ENCODE assay signal across 8 mouse cellular contexts in genomic region chr2:179877551-179878215, GRCm38 (mm10).
DNase-seq lines count a peak whose midpoint lies in the region; ATAC-seq and TF ChIP-seq lines count a peak whose summit lies in the region.
"Had no signal": no experiment of that assay in that cellular context is flagged by ENCODE, and none has a peak within 500 bp of the region (broad histone marks: within the 10 kb centered on the region; RNA-seq: fewer than 3 reads in every experiment).

No protein-coding gene starts in this region.

- no peaks in the 10 kb centered on the region for H3K79me2 ChIP-seq in CH12.LX (replicated peaks; ENCODE audit: control insufficient read depth, extremely low read depth, insufficient read depth, poor library complexity, severe bottlenecking)

- no peak for TF ChIP-seq EP300 in CH12.LX (IDR thresholded peaks at IDR 0.05; ENCODE audit: low read length)

- DNase-seq in kidney, adult 2 months: peak; percentile 26
- DNase-seq in CH12.LX (ENCODE audit: extremely low read depth) (peak; percentile 39), WW6 (ENCODE audit: low read depth, low spot score) (peak; percentile 14)
- DNase-seq in embryo, embryonic 10 days (ENCODE audit: low spot score): peak; percentile 43
- DNase-seq in left cerebral cortex, adult 2 months (ENCODE audit: extremely low spot score in 1 of 2, low spot score in 2 of 2): peak; percentile 54 to 69

- H3K27ac ChIP-seq in kidney, adult 2 months (ENCODE audit: insufficient read depth, low read depth, low read length): no peak overlapping the region
- no peak overlapping the region for H3K27ac ChIP-seq in kidney, embryonic 16.5 days (ENCODE audit: low read length)
- H3K27ac ChIP-seq in CH12.LX (ENCODE audit: insufficient read depth, low read depth): no peak overlapping the region
- no peak overlapping the region for H3K27ac ChIP-seq in left cerebral cortex, adult 2 months
- H3K27ac ChIP-seq in small intestine, adult 2 months (ENCODE audit: insufficient read depth, low read depth, low read length): no peak overlapping the region

- WGBS in kidney, adult 2 months: 65% methylated on average over 9 of the region's 9 CpGs
- WGBS in kidney, embryonic 16.5 days: 77% methylated on average over 9 of the region's 9 CpGs
- WGBS in small intestine, adult 2 months: 63% methylated on average over 9 of the region's 9 CpGs

- H3K9ac ChIP-seq in kidney, embryonic 16.5 days (replicated peaks; ENCODE audit: low read length): no peak overlapping the region
- H3K9ac ChIP-seq in CH12.LX (ENCODE audit: insufficient read depth, low read depth): no peak overlapping the region

- no peak for TF ChIP-seq POLR2A in kidney, adult 2 months (IDR thresholded peaks at IDR 0.05; ENCODE audit: low read depth, low read length)
- TF ChIP-seq POLR2A in CH12.LX (IDR thresholded peaks at IDR 0.05; ENCODE audit: low read depth, low read length): no peak
- no peak for TF ChIP-seq POLR2A in small intestine, adult 2 months (IDR thresholded peaks at IDR 0.05; ENCODE audit: low read depth, low read length)

- ATAC-seq in kidney, embryonic 16.5 days (ENCODE audit: low FRiP score, low TSS enrichment): no peak

- no peak overlapping the region for H3K4me2 ChIP-seq in kidney, embryonic 16.5 days (replicated peaks; ENCODE audit: low read depth, low read length)
- H3K4me2 ChIP-seq in CH12.LX (ENCODE audit: insufficient read depth, low read depth, poor library complexity, severe bottlenecking): no peak overlapping the region

- H3K4me3 ChIP-seq in kidney, adult 2 months (ENCODE audit: insufficient read depth, low read depth, low read length): no peak overlapping the region
- no peak overlapping the region for H3K4me3 ChIP-seq in kidney, embryonic 16.5 days (ENCODE audit: low read length)
- no peak overlapping the region for H3K4me3 ChIP-seq in CH12.LX (replicated peaks in 1 of 3; ENCODE audit: low read depth in 2 of 3, low read length in 2 of 3, poor library complexity in 1 of 3)
- no peak overlapping the region for H3K4me3 ChIP-seq in left cerebral cortex, adult 2 months
- no peak overlapping the region for H3K4me3 ChIP-seq in small intestine, adult 2 months (ENCODE audit: low read depth, low read length)
- H3K4me3 ChIP-seq: megakaryocyte, embryonic 14.5 days had no signal

- TF ChIP-seq CTCF in kidney, adult 2 months (conservative IDR thresholded peaks at IDR 0.05; ENCODE audit: insufficient read depth, insufficient read length, low read depth, low read length): peak; percentile 59
- peak; percentile 72 to 76 for TF ChIP-seq CTCF in CH12.LX (conservative IDR thresholded peaks at IDR 0.05 in 1 of 2, IDR thresholded peaks at IDR 0.05 in 1 of 2; ENCODE audit: low read depth in 2 of 2, low read length in 2 of 2)
- peak; percentile 82 for TF ChIP-seq CTCF in left cerebral cortex, adult 2 months (IDR thresholded peaks at IDR 0.05)
- TF ChIP-seq CTCF in small intestine, adult 2 months (IDR thresholded peaks at IDR 0.05; ENCODE audit: extremely low read depth, insufficient read length, insufficient replicate concordance, low read depth, low read length): peak; percentile 53; the same call in 1 of the 2 replicates

- dilution Hi-C loops in CH12.LX (cut with MboI; ENCODE audit: extremely low pct_ligation_motif_present, extremely low pct_unique_long_range_greater_than_20kb, low sequenced_read_pairs): no loop called here

- H3K36me3 ChIP-seq in kidney, adult 2 months (ENCODE audit: control insufficient read depth, insufficient read depth, low read length): no peaks in the 10 kb centered on the region
- H3K36me3 ChIP-seq in kidney, embryonic 16.5 days (ENCODE audit: insufficient read depth, low read length): 0 out of 2 replicates have a peak, but pooled peaks cover 4% of the 10 kb centered on the region
- H3K36me3 ChIP-seq in CH12.LX (replicated peaks in 1 of 2; ENCODE audit: control insufficient read depth in 1 of 2, insufficient read depth in 1 of 2, low read length in 1 of 2): no peaks in the 10 kb centered on the region
- no peaks in the 10 kb centered on the region for H3K36me3 ChIP-seq in small intestine, adult 2 months (ENCODE audit: control insufficient read depth, insufficient read depth, low read length)

- peak; percentile 38 for TF ChIP-seq RAD21 in CH12.LX (IDR thresholded peaks at IDR 0.05; ENCODE audit: low read depth, low read length)

- H3K27me3 ChIP-seq in kidney, adult 2 months (replicated peaks; ENCODE audit: control insufficient read depth, insufficient read depth, low read length): no peaks in the 10 kb centered on the region
- no peaks in the 10 kb centered on the region for H3K27me3 ChIP-seq in kidney, embryonic 16.5 days (ENCODE audit: insufficient read depth, low read length)
- peaks cover 49% of the 10 kb centered on the region for H3K27me3 ChIP-seq in CH12.LX (replicated peaks)
- no peaks in the 10 kb centered on the region for H3K27me3 ChIP-seq in small intestine, adult 2 months (ENCODE audit: control insufficient read depth, insufficient read depth, low read length)

- no peaks in the 10 kb centered on the region for H3K4me1 ChIP-seq in kidney, adult 2 months (ENCODE audit: control insufficient read depth, insufficient read depth, low read length)
- no peaks in the 10 kb centered on the region for H3K4me1 ChIP-seq in kidney, embryonic 16.5 days (ENCODE audit: insufficient read depth, low read length)
- H3K4me1 ChIP-seq in CH12.LX (ENCODE audit: control insufficient read depth in 1 of 2, insufficient read depth in 2 of 2): no peaks in the 10 kb centered on the region
- H3K4me1 ChIP-seq in small intestine, adult 2 months (ENCODE audit: control insufficient read depth, insufficient read depth, insufficient read length, low read length): no peaks in the 10 kb centered on the region

- no peaks in the 10 kb centered on the region for H3K9me3 ChIP-seq in kidney, embryonic 16.5 days (ENCODE audit: low read length)
- H3K9me3 ChIP-seq in CH12.LX (replicated peaks; ENCODE audit: low read length): no peaks in the 10 kb centered on the region
- H3K9me3 ChIP-seq: megakaryocyte, embryonic 14.5 days had no signal

- intact Hi-C loops in left cerebral cortex, adult 2 months (cut with DNase I): loop anchor here (5.0 to 10.0 kb wide), 5 partner anchors 300 to 1370 kb away; no protein-coding TSS in a partner anchor

- in situ Hi-C loops in CH12.LX (cut with MboI; ENCODE audit: low pct_ligation_motif_present, low pct_unique_long_range_greater_than_20kb, low sequenced_read_pairs): loop anchor here (25.0 kb wide), 1 partner anchor 1315 kb away; no protein-coding TSS in a partner anchor

TF ChIP-seq in CH12.LX, 34 proteins besides CTCF, POLR2A, EP300 and RAD21:
- TF ChIP-seq ZMIZ1 (IDR thresholded peaks at IDR 0.05; ENCODE audit: low read depth, low read length) (no peak), ZKSCAN1 (IDR thresholded peaks at IDR 0.05; ENCODE audit: borderline replicate concordance, low read depth, low read length) (no peak), GABPA (IDR thresholded peaks at IDR 0.05; ENCODE audit: insufficient replicate concordance, low read depth, low read length) (no peak), KAT2A (IDR thresholded peaks at IDR 0.05; ENCODE audit: insufficient replicate concordance, low read length) (no peak), MXI1 (IDR thresholded peaks at IDR 0.05; ENCODE audit: low read depth, low read length) (no peak), JUN (IDR thresholded peaks at IDR 0.05; ENCODE audit: insufficient read depth, low read depth, low read length) (no peak), JUND (conservative IDR thresholded peaks at IDR 0.05; ENCODE audit: low read depth, low read length) (no peak), TCF12 (IDR thresholded peaks at IDR 0.05; ENCODE audit: low read depth, low read length) (no peak), MAZ (IDR thresholded peaks at IDR 0.05; ENCODE audit: low read depth, low read length) (no peak), MAX (IDR thresholded peaks at IDR 0.05; ENCODE audit: low read length) (no peak), ELF1 (IDR thresholded peaks at IDR 0.05; ENCODE audit: low read depth, low read length) (no peak), E2F4 (IDR thresholded peaks at IDR 0.05; ENCODE audit: insufficient replicate concordance, low read depth, low read length) (no peak), CHD1 (IDR thresholded peaks at IDR 0.05; ENCODE audit: low read depth, low read length) (no peak), USF1 (IDR thresholded peaks at IDR 0.05; ENCODE audit: low read depth, low read length) (no peak), SMC3 (IDR thresholded peaks at IDR 0.05; ENCODE audit: low read depth, low read length) (no peak), NELFE (IDR thresholded peaks at IDR 0.05; ENCODE audit: low read depth, low read length) (no peak)
TF ChIP-seq in CH12.LX: peak in this region for 0.
